Mouse (Mus musculus) kidney, adult 8-10 months (tissue): ENCODE data around the gene Psd4.

Experiments
- DNase-seq, 2 experiments: peaks; one replicate each; pipeline ENCODE4 v3.0.0; 2022

Gene Psd4

GRCm38 (mm10) chr2:24386158-24386963 is 19.0 kb downstream of the Psd4 start:
- no peak for DNase-seq

GRCm38 (mm10) chr2:24386964-24387320 is 19.6 kb downstream of the Psd4 start:
- DNase-seq, result no peak

- no peak for DNase-seq
Measured at GRCm38 (mm10) chr2:24387361-24388283, 20.2 kb downstream of the Psd4 start.

- DNase-seq, result no peak
Measured at GRCm38 (mm10) chr2:24393251-24393650, 25.9 kb downstream of the Psd4 start.

GRCm38 (mm10) chr2:24397115-24397514 is 29.7 kb downstream of the Psd4 start:
- DNase-seq, result no peak

GRCm38 (mm10) chr2:24400711-24401110 is 33.3 kb downstream of the Psd4 start:
- no peak for DNase-seq

GRCm38 (mm10) chr2:24405345-24406012 is 38.1 kb downstream of the Psd4 start:
- DNase-seq, result peak; percentile 65 to 84

- peak; percentile 72 to 74 for DNase-seq
Measured at GRCm38 (mm10) chr2:24407701-24408485, 40.5 kb downstream of the Psd4 start.

GRCm38 (mm10) chr2:24409166-24409565 is 41.8 kb downstream of the Psd4 start:
- peak; percentile 75 to 77 for DNase-seq

- DNase-seq, result no peak
Measured at GRCm38 (mm10) chr2:24413172-24413571, 45.8 kb downstream of the Psd4 start.

- DNase-seq, result no peak
Measured at GRCm38 (mm10) chr2:24413677-24414076, 46.3 kb downstream of the Psd4 start.

GRCm38 (mm10) chr2:24416668-24417067 is 49.3 kb downstream of the Psd4 start:
- peak; percentile 39 to 53 for DNase-seq

- DNase-seq, result no peak
Measured at GRCm38 (mm10) chr2:24417106-24417505, 49.7 kb downstream of the Psd4 start.

GRCm38 (mm10) chr2:24417564-24417963 is 50.2 kb downstream of the Psd4 start:
- DNase-seq, result no peak

- DNase-seq, result peak; percentile 78 to 86
Measured at GRCm38 (mm10) chr2:24421211-24421863, 54.0 kb downstream of the Psd4 start.

- no peak for DNase-seq
Measured at GRCm38 (mm10) chr2:24422815-24423214, 55.4 kb downstream of the Psd4 start.

- DNase-seq, result no peak
Measured at GRCm38 (mm10) chr2:24425630-24426029, 58.2 kb downstream of the Psd4 start.

GRCm38 (mm10) chr2:24427866-24428675 is 60.7 kb downstream of the Psd4 start:
- DNase-seq, result peak in 1 of 2 experiments; percentile 46

GRCm38 (mm10) chr2:24429806-24430205 is 62.4 kb downstream of the Psd4 start:
- DNase-seq, result no peak

GRCm38 (mm10) chr2:24434670-24435069 is 67.3 kb downstream of the Psd4 start:
- no peak for DNase-seq

GRCm38 (mm10) chr2:24435699-24436098 is 68.3 kb downstream of the Psd4 start:
- DNase-seq, result no peak
